Mouse (Mus musculus) intestine, postnatal 0 days (tissue): ENCODE measurements around the gene Gja1. TPM values are rescaled to one million over a fixed set of nuclear protein-coding genes. Genes with fewer than 3 reads are reported as not detected.
"Not testable (repeated sequence)": the region's sequence is repeated elsewhere in the genome, so short reads cannot be mapped to it uniquely, and the experiment has no call there.

Experiments
- ATAC-seq: fragments of 200-750 bp; cut with Nextera tagmentation; 2 replicates; pipeline ENCODE4 v1.8.0; 2017; ENCODE audit warnings: mild to moderate bottlenecking, moderate TSS enrichment, moderate library complexity
- H3K27ac ChIP-seq: fragments of 300-500 bp; sonication (generic); 2 replicates; pipeline ENCODE4 v1.5.1; 2014; ENCODE audit warnings: mild to moderate bottlenecking, low read depth, low read length, moderate library complexity
- H3K27me3 ChIP-seq: fragments of 300-500 bp; sonication (generic); replicated peaks from 2 replicates; pipeline ENCODE4 v1.6.1; 2014; ENCODE audit warnings: low read length, mixed read lengths; ENCODE audit not compliant: control insufficient read depth, insufficient read depth
- H3K36me3 ChIP-seq: fragments of 300-500 bp; sonication (generic); 2 replicates; pipeline ENCODE4 v1.6.1; 2014; ENCODE audit warnings: mild to moderate bottlenecking, moderate library complexity; ENCODE audit not compliant: control insufficient read depth, insufficient read depth
- H3K4me1 ChIP-seq: fragments of 300-500 bp; sonication (generic); replicated peaks from 2 replicates; pipeline ENCODE4 v1.6.1; 2014; ENCODE audit warnings: antibody characterized with exemption, low read length, mixed read lengths; ENCODE audit not compliant: control insufficient read depth, insufficient read depth
- H3K4me2 ChIP-seq: fragments of 300-500 bp; sonication (generic); replicated peaks from 2 replicates; pipeline ENCODE4 v1.6.1; 2014; ENCODE audit warnings: low read depth, mild to moderate bottlenecking, moderate library complexity
- H3K4me3 ChIP-seq: fragments of 300-500 bp; sonication (generic); 2 replicates; pipeline ENCODE4 v1.5.1; 2014; ENCODE audit warnings: low read depth, low read length
- H3K9ac ChIP-seq: fragments of 300-500 bp; sonication (generic); 2 replicates; pipeline ENCODE4 v1.6.1; 2014; ENCODE audit warnings: mild to moderate bottlenecking, low read depth, low read length
- H3K9me3 ChIP-seq: fragments of 300-500 bp; sonication (generic); 2 replicates; pipeline ENCODE4 v1.6.1; 2016; ENCODE audit warnings: mixed run types; ENCODE audit not compliant: control insufficient read depth
- CTCF ChIP-seq: sonication (generic); IDR thresholded peaks from 2 replicates; pipeline ENCODE4 v1.5.1; 2016; ENCODE audit warnings: low read depth, mild to moderate bottlenecking, control low read depth, antibody characterized with exemption, moderate library complexity
- WGBS: fragments of 180-500 bp; shearing (Covaris S2); extraction: QIAGEN DNeasy Blood & Tissue Kit; methylation state at CpG from one replicate; pipeline ENCODE4 v1.1.7; 2014; 5-methylcytosine and 5-hydroxymethylcytosine counted together
- polyA plus RNA-seq: library from polyadenylated mRNA; unstranded; fragments of >200 nt; fragmentation: Nextera tagmentation; extraction: Ambion mirVana; gene quantifications from 2 replicates; pipeline ENCODE4 v1.2.1, GENCODE M21; 2015

The Gja1 gene
- polyA plus RNA-seq, 1 experiment from 2014 or later = 30.6 TPM

GRCm38 (mm10) chr10:56393095-56393784 lies 16.1 kb downstream of the Gja1 start:
- 56% methylated on average over 6 of the region's 6 CpGs for WGBS
- no peaks in the 10 kb centered on the region for H3K9me3 ChIP-seq
- no peak overlapping the region for H3K27ac ChIP-seq
- no peaks in the 10 kb centered on the region for H3K4me1 ChIP-seq
- no peaks in the 10 kb centered on the region for H3K36me3 ChIP-seq
- no peak for ATAC-seq
- no peak overlapping the region for H3K4me2 ChIP-seq
- no peaks in the 10 kb centered on the region for H3K27me3 ChIP-seq
- no peak for TF ChIP-seq CTCF
- no peak overlapping the region for H3K4me3 ChIP-seq
- no peak overlapping the region for H3K9ac ChIP-seq

GRCm38 (mm10) chr10:56393815-56394417 lies 16.8 kb downstream of the Gja1 start:
- H3K27me3 ChIP-seq, H3K4me3 ChIP-seq, H3K4me1 ChIP-seq, H3K36me3 ChIP-seq, H3K9ac ChIP-seq, H3K9me3 ChIP-seq, H3K27ac ChIP-seq, ATAC-seq, H3K4me2 ChIP-seq: not testable (repeated sequence)
- WGBS = 92% methylated on average over 7 of the region's 7 CpGs

- Histone ChIP-seq H3K4me1 (no peaks in the 10 kb centered on the region), H3K27me3 (no peaks in the 10 kb centered on the region), H3K36me3 (no peaks in the 10 kb centered on the region), H3K9me3 (no peaks in the 10 kb centered on the region), H3K4me2 (no peak overlapping the region), H3K9ac (no peak overlapping the region), H3K4me3 (no peak overlapping the region), H3K27ac (no peak overlapping the region)
- WGBS = 79% methylated on average over 8 of the region's 8 CpGs
- ATAC-seq = no peak
- no peak for TF ChIP-seq CTCF
These were observed 20.7 kb downstream of the Gja1 start for GRCm38 (mm10) chr10:56397875-56398274.

- H3K36me3 ChIP-seq = no peaks in the 10 kb centered on the region
- 92% methylated on average over 2 of the region's 2 CpGs for WGBS
- H3K9me3 ChIP-seq = no peaks in the 10 kb centered on the region
- no peaks in the 10 kb centered on the region for H3K4me1 ChIP-seq
- H3K4me3 ChIP-seq = no peak overlapping the region
- H3K27me3 ChIP-seq = no peaks in the 10 kb centered on the region
- ATAC-seq = no peak
- no peak overlapping the region for H3K4me2 ChIP-seq
- no peak overlapping the region for H3K9ac ChIP-seq
- no peak overlapping the region for H3K27ac ChIP-seq
- TF ChIP-seq CTCF = no peak
These were observed 21.2 kb downstream of the Gja1 start for GRCm38 (mm10) chr10:56398310-56398709.

GRCm38 (mm10) chr10:56401396-56401795 lies 24.3 kb downstream of the Gja1 start:
- H3K27me3 ChIP-seq, H3K27ac ChIP-seq, H3K9me3 ChIP-seq, H3K4me3 ChIP-seq, ATAC-seq, H3K4me1 ChIP-seq, H3K36me3 ChIP-seq, H3K4me2 ChIP-seq, H3K9ac ChIP-seq: not testable (repeated sequence)
- WGBS = 89% methylated on average over 8 of the region's 8 CpGs

GRCm38 (mm10) chr10:56405934-56406333 lies 28.8 kb downstream of the Gja1 start:
- WGBS = 71% methylated on average over 9 of the region's 9 CpGs
- no peak overlapping the region for H3K27ac ChIP-seq
- ATAC-seq = no peak
- no peaks in the 10 kb centered on the region for H3K36me3 ChIP-seq
- H3K4me2 ChIP-seq = no peak overlapping the region
- TF ChIP-seq CTCF = no peak
- H3K4me3 ChIP-seq = no peak overlapping the region
- no peaks in the 10 kb centered on the region for H3K4me1 ChIP-seq
- H3K9ac ChIP-seq = no peak overlapping the region
- H3K27me3 ChIP-seq = no peaks in the 10 kb centered on the region
- no peaks in the 10 kb centered on the region for H3K9me3 ChIP-seq
